Mouse (Mus musculus) gastrocnemius, postnatal 10 days (tissue): ENCODE data around the gene Pawr. TPM values are rescaled to one million over a fixed set of nuclear protein-coding genes. Genes with fewer than 3 reads are reported as not detected.

ENCODE experiments used
- DNase-seq: peaks from one replicate; pipeline ENCODE4 v3.0.0; 2021; ENCODE audit warnings: mixed read lengths
- total RNA-seq, 2 experiments: library from RNA; stranded (reverse); gene quantifications; 2 replicates each; pipeline ENCODE4 v1.2.3; 2021

Gene Pawr
- total RNA-seq, 2 experiments from 2014 or later, result 1.7 to 2.2 TPM

- no peak for DNase-seq
Observed at GRCm38 (mm10) chr10:108355392-108355775, 23.5 kb downstream of the Pawr start.

- DNase-seq, result no peak
Observed at GRCm38 (mm10) chr10:108356601-108357187, 24.8 kb downstream of the Pawr start.

- no peak for DNase-seq
Observed at GRCm38 (mm10) chr10:108359974-108360373, 28.1 kb downstream of the Pawr start.

- no peak for DNase-seq
Observed at GRCm38 (mm10) chr10:108360801-108361200, 28.9 kb downstream of the Pawr start.

GRCm38 (mm10) chr10:108361419-108362155 is 29.7 kb downstream of the Pawr start:
- no peak for DNase-seq

- DNase-seq, result no peak
Observed at GRCm38 (mm10) chr10:108363932-108364331, 32.0 kb downstream of the Pawr start.

GRCm38 (mm10) chr10:108364946-108365719 is 33.2 kb downstream of the Pawr start:
- no peak for DNase-seq

- DNase-seq, result no peak
Observed at GRCm38 (mm10) chr10:108366251-108366650, 34.3 kb downstream of the Pawr start.

- no peak for DNase-seq
Observed at GRCm38 (mm10) chr10:108368358-108368757, 36.4 kb downstream of the Pawr start.

- DNase-seq, result no peak
Observed at GRCm38 (mm10) chr10:108372258-108372657, 40.3 kb downstream of the Pawr start.

GRCm38 (mm10) chr10:108372858-108373257 is 40.9 kb downstream of the Pawr start:
- no peak for DNase-seq

- no peak for DNase-seq
Observed at GRCm38 (mm10) chr10:108375796-108376195, 43.9 kb downstream of the Pawr start.

GRCm38 (mm10) chr10:108376366-108376765 is 44.4 kb downstream of the Pawr start:
- DNase-seq, result no peak

GRCm38 (mm10) chr10:108377369-108377768 is 45.4 kb downstream of the Pawr start:
- DNase-seq, result no peak

- no peak for DNase-seq
Observed at GRCm38 (mm10) chr10:108378062-108378461, 46.1 kb downstream of the Pawr start.

GRCm38 (mm10) chr10:108378479-108378878 is 46.6 kb downstream of the Pawr start:
- no peak for DNase-seq

- no peak for DNase-seq
Observed at GRCm38 (mm10) chr10:108380715-108381114, 48.8 kb downstream of the Pawr start.

- no peak for DNase-seq
Observed at GRCm38 (mm10) chr10:108384153-108384769, 52.3 kb downstream of the Pawr start.

- no peak for DNase-seq
Observed at GRCm38 (mm10) chr10:108385480-108385955, 53.6 kb downstream of the Pawr start.

- DNase-seq, result no peak
Observed at GRCm38 (mm10) chr10:108388410-108388915, 56.5 kb downstream of the Pawr start.

- DNase-seq, result no peak
Observed at GRCm38 (mm10) chr10:108389178-108389926, 57.4 kb downstream of the Pawr start.

- peak; percentile 16 for DNase-seq
Observed at GRCm38 (mm10) chr10:108389927-108390287, 58.0 kb downstream of the Pawr start.
